Mouse (Mus musculus): ENCODE measurements around the gene Olfr633. TPM values are rescaled to one million over a fixed set of nuclear protein-coding genes. Genes with fewer than 3 reads are reported as not detected.

The Olfr633 gene
- not detected for polyA plus RNA-seq (2017; shearing (Covaris generic))

GRCm38 (mm10) chr7:103944137-103944536 is at the start of gene Olfr633:
TSS of gene Olfr633 (plus strand) at chr7:103944437.

GRCm38 (mm10) chr7:103903187-103903586 is 41.0 kb upstream of the Olfr633 start, which contains the start of gene Olfr65:
TSS of gene Olfr65 (plus strand) at chr7:103903487.

GRCm38 (mm10) chr7:103928525-103928924 is 15.7 kb upstream of the Olfr633 start, which contains the start of gene Olfr631:
TSS of gene Olfr631 (plus strand) at chr7:103928825.

GRCm38 (mm10) chr7:103934264-103934663 is 10.0 kb upstream of the Olfr633 start, which contains the start of gene Olfr632:
TSS of gene Olfr632 (plus strand) at chr7:103934347.

GRCm38 (mm10) chr7:103970852-103971251 is 26.6 kb downstream of the Olfr633 start, which contains the start of gene Olfr635:
TSS of gene Olfr635 (plus strand) at chr7:103971152.

GRCm38 (mm10) chr7:103998446-103998845 is 54.2 kb downstream of the Olfr633 start, which contains the start of gene Olfr638:
TSS of gene Olfr638 (plus strand) at chr7:103998746.

Other genes with a start within 250 kb of the Olfr633 start
- under 1 TPM in 1 of 2 experiments, not detected in 1; 0.41 TPM for gene Olfr243, start 229.8 kb upstream of the Olfr633 start, polyA plus RNA-seq (2017; shearing (Covaris generic))
- not detected for gene Olfr628, start 214.1 kb upstream of the Olfr633 start, polyA plus RNA-seq (2017; shearing (Covaris generic))
- not detected for gene Olfr629, start 199.5 kb upstream of the Olfr633 start, polyA plus RNA-seq (2017; shearing (Covaris generic))
- gene Olfr630, start 187.1 kb upstream of the Olfr633 start, polyA plus RNA-seq (2017; shearing (Covaris generic)): not detected
- not detected for gene Olfr69, start 172.8 kb upstream of the Olfr633 start, polyA plus RNA-seq (2017; shearing (Covaris generic))
- gene Olfr68, start 164.7 kb upstream of the Olfr633 start, polyA plus RNA-seq (2017; shearing (Covaris generic)): not detected
- not detected for gene Olfr67, start 152.6 kb upstream of the Olfr633 start, polyA plus RNA-seq (2017; shearing (Covaris generic))
- gene Hbb-bt, start 130.4 kb upstream of the Olfr633 start, polyA plus RNA-seq (2017; shearing (Covaris generic)): 10 to 100 TPM; 63.1 to 67.8 TPM
- gene Hbb-bs, start 116.3 kb upstream of the Olfr633 start, polyA plus RNA-seq (2017; shearing (Covaris generic)): 100 to 1,000 TPM; 302 to 371 TPM
- not detected for gene Hbb-bh2, start 103.9 kb upstream of the Olfr633 start, polyA plus RNA-seq (2017; shearing (Covaris generic))
- not detected for gene Hbb-bh1, start 101.3 kb upstream of the Olfr633 start, polyA plus RNA-seq (2017; shearing (Covaris generic))
- not detected for gene Hbb-y, start 91.2 kb upstream of the Olfr633 start, polyA plus RNA-seq (2017; shearing (Covaris generic))
- gene Olfr66, start 58.2 kb upstream of the Olfr633 start, polyA plus RNA-seq (2017; shearing (Covaris generic)): not detected
- gene Olfr64, start 50.0 kb upstream of the Olfr633 start, polyA plus RNA-seq (2017; shearing (Covaris generic)): not detected
- gene Olfr65, start 41.0 kb upstream of the Olfr633 start, polyA plus RNA-seq (2017; shearing (Covaris generic)): not detected
- gene Olfr631, start 15.6 kb upstream of the Olfr633 start, polyA plus RNA-seq (2017; shearing (Covaris generic)): not detected
- not detected for gene Olfr632, start 10.1 kb upstream of the Olfr633 start, polyA plus RNA-seq (2017; shearing (Covaris generic))
- under 1 TPM in 1 of 2 experiments, not detected in 1; 0.04 TPM for gene Olfr635, start 26.7 kb downstream of the Olfr633 start, polyA plus RNA-seq (2017; shearing (Covaris generic))
- gene Olfr638, start 54.3 kb downstream of the Olfr633 start, polyA plus RNA-seq (2017; shearing (Covaris generic)): not detected
- under 1 TPM; 0.04 TPM for gene Olfr639, start 72.9 kb downstream of the Olfr633 start, polyA plus RNA-seq (2017; shearing (Covaris generic))
- not detected for gene Olfr640, start 81.1 kb downstream of the Olfr633 start, polyA plus RNA-seq (2017; shearing (Covaris generic))
- not detected for gene Olfr641, start 91.0 kb downstream of the Olfr633 start, polyA plus RNA-seq (2017; shearing (Covaris generic))
- under 1 TPM in 1 of 2 experiments, not detected in 1; 0.05 TPM for gene Olfr642, start 108.2 kb downstream of the Olfr633 start, polyA plus RNA-seq (2017; shearing (Covaris generic))
- gene 4930516K23Rik, start 117.0 kb downstream of the Olfr633 start, polyA plus RNA-seq (2017; shearing (Covaris generic)): under 1 TPM in 1 of 2 experiments, not detected in 1; 0.18 TPM
- not detected for gene Olfr644, start 127.4 kb downstream of the Olfr633 start, polyA plus RNA-seq (2017; shearing (Covaris generic))
- not detected for gene Olfr645, start 141.0 kb downstream of the Olfr633 start, polyA plus RNA-seq (2017; shearing (Covaris generic))
- not detected for gene Olfr646, start 160.4 kb downstream of the Olfr633 start, polyA plus RNA-seq (2017; shearing (Covaris generic))
- gene Ubqln5, start 185.4 kb downstream of the Olfr633 start, polyA plus RNA-seq (2017; shearing (Covaris generic)): not detected
- not detected for gene Olfr643, start 193.0 kb downstream of the Olfr633 start, polyA plus RNA-seq (2017; shearing (Covaris generic))
- gene Ubqln3, start 198.8 kb downstream of the Olfr633 start, polyA plus RNA-seq (2017; shearing (Covaris generic)): not detected
- under 1 TPM in 1 of 2 experiments, not detected in 1; 0.57 TPM for gene Ubqlnl, start 206.1 kb downstream of the Olfr633 start, polyA plus RNA-seq (2017; shearing (Covaris generic))
- not detected for gene Olfm5, start 220.4 kb downstream of the Olfr633 start, polyA plus RNA-seq (2017; shearing (Covaris generic))
- under 1 TPM in 1 of 2 experiments, not detected in 1; 0.10 TPM for gene Olfr648, start 239.0 kb downstream of the Olfr633 start, polyA plus RNA-seq (2017; shearing (Covaris generic))